Mouse (Mus musculus): ENCODE data around the gene Ift22.

The Ift22 gene

DNA sequence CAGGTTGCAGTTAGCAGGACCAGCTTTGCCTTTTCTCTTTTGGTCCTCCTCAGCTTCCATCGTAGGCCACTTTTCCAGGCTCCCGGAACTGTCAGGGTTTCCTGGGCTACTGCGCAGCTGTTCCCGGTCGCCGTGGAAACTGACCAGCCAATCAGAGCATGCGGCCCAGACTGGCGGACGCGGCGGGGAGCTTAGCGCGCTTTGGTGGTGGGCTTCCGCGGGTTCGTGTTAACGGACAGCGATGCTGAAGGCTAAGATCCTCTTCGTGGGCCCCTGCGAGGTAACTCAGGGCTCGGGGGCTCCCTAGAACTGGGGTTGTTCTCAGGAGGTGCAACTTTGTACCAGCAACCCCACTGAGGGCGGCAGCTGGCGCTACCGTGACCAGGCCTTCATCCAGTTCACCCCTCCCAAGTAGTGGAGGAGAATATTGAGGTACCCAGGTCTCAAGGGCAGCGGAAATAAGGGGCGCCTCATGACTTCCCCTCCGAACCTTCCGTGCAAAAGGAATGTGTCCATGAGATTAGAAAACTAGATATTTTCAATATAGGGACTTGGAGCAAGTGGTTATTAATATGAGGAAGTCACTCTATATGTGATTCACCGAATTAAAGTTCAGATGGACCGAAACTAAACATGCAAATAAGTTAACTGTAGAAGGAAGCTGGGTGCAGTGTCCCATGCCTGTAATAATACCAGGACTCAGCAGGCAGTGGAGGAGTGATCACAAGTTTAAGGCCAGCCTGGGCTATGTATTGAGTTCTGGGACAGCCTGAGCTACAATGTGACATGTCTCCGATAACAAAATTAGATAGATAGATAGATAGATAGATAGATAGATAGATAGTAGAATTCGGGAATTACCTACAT, at the start of gene Ift22:
TSS of gene Ift22 (plus strand) at position 160 of the 867 bp plus-strand sequence.
- DNase-seq (ENCODE audit: low spot score), result peak; percentile 91

DNA sequence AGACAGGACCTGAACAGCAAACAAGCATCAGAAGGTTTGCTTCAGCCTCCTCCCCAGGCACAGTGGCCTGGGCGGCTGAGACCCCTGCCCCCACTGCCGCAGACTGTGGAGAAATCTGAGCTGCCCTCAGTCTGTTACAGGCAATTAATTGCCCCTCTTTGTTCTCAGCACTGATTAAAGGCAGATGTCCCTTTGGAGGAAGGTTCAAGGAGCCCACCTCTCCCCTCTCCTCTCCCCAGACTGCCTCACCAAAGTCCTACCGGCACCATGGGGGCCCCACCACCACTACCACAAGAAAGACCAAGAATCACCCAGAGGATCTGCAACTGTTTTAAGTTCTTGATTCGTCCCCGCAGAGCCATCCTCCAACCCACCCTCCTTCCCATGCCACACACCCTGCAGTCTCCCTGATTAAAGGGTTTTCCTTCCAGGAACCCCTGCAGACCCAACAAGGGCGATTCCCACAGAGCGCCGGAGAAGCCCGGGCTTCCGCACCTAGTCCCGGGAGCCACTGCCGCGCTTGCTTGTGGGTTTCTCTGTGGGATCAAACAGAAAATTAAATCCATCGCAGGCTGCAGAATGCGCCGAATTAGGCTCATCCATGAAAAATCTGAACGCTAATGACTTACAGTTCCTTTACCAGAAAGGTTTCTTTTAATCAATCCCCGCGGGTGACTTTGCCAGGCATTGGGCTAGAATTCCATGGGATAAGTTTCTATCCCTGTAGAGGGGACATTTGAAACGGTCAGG, 46.6 kb upstream of the Ift22 start:
- no peak for DNase-seq (ENCODE audit: low spot score)

DNA sequence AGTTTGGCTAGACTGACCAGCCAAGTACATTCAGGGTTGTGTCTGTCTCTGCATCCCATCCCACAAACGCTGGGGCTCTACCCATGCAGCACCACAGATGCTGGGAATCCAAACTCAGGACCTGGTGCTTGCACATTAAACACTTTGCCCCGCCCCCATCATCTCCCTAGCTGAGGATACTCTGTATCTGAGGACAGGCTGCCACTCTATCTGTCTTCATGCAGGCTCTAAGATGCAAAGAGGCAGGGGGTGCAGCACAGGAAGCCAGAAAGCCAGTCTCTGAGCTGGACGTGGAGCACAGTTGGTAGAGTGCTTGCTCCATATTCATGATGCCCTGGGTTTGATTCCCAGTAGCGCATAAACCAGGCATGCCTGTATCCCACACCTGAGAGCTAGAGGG, 45.1 kb upstream of the Ift22 start:
- DNase-seq (ENCODE audit: low spot score), result no peak

DNA sequence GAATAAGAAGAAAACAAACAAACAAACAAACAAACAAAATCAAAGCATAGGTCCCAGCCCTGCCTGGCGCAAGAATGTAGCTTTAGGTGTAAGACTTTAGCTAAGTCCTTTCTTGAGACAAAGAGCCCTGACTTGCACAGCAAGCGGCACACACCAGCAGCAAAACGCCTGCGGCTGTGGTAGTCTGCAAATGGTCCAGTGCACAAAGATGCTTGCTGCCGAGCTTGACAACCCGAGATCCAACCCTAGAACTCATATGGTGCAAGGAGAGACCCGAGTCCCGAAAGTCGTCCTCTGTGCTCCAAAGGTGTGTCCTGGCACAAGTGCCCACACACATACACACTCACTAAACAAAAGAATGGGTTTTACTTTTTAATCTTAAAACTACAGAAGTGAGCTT, 44.7 kb upstream of the Ift22 start:
- no peak for DNase-seq (ENCODE audit: low spot score)

DNA sequence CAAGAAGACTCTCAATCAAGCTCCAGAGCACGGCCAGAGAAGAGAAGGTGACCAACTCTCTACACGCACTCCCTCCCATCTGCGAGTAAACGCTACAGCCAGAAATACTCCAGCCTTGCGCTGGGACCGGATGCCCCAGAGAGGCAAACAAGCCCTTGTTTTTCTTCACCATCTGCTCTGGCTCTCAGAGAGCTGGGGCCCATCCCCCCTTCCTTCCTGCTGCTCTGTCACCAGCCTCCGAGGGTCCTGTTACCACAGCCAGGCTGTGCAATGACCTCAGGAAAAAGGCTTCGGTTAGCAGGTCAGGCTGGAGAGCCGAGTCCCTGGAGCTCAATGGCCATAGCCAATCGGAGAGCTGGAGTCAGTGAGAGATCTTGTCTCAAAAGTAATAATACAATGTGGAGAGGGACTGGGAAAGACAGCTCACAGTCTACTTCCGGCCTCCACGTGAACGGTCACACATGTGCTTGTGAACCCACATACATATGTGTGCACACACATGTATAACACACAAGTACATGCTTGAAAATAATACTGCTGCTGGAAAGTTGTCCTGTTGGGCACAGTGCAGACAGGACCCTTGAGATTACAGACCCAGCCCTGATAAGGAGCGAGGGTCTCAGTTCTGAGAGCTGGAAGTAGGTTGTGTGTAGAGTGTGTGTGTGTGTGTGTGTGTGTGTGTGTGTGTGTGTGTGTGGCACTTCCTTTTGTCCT, 43.8 kb upstream of the Ift22 start:
- DNase-seq (ENCODE audit: low spot score), result no peak

DNA sequence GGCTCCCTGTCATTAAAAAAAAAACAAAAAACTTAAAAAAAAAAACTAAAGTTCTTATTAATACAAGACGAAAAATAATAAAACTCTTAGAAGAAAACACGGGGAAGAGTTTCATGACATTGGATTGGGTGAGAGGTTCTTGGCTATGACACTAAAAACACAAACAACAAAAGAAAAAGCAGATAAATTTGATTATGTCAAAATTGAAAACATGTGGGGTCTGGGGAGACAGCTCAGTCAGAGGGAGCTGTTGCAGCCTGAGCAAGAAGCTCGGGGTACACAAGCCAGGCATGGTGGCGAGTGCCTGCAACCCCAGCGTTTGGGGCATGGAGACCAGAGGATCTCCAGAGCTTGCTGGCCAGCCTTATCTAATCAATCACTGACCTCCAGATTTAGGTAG, 40.2 kb upstream of the Ift22 start:
- DNase-seq (ENCODE audit: low spot score), result no peak

DNA sequence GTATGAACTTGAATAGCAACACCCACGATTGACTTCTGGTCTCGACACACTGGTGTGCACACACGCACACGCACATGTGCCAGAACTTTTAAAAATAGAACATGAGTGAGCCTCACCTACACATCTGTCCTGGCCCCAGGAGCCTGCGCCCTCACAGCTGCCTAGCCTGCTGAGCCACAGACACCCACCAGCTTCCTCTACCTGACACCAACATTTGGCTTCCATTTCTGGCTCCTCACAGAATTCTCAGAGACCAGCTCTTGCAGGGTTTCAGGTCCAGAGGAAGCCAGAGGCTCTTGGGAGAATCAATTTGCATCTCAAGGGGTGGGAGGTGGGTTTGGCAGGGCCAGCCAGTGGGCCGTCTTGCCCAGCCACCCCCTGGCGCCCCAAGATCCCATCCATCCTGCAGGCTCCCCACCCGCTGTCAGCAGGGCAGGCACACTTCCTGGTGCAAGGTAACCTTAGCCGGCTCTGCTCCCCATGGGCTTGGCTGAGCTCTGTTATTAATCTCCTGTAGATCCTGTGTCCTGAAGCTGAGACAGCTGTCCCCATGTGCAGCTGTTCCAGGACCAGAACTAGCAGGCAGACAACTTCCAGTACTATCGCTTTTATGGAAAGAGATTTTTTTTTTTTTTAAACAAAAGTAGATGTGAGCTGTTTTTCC, 38.4 kb upstream of the Ift22 start:
- DNase-seq (ENCODE audit: low spot score), result no peak

DNA sequence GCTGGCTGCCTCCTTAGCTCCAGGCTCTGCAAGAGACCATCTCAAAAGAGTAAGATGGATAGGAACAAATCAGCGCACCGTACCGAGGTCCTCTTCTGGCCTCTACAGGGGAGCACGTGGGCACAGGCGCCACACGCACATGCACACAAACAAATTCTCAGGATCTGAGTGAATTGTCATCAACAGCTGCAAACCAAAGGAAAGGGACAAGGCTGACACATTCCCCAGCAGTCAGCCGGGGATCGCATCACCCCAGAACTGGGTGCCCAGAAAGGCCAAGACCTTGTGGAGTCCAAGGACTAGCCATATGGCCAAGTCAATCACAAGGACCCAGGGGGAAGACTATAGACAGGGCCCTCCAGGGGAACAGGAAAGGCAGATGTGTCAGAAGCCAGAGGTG, 35.5 kb upstream of the Ift22 start:
- no peak for DNase-seq (ENCODE audit: low spot score)

DNA sequence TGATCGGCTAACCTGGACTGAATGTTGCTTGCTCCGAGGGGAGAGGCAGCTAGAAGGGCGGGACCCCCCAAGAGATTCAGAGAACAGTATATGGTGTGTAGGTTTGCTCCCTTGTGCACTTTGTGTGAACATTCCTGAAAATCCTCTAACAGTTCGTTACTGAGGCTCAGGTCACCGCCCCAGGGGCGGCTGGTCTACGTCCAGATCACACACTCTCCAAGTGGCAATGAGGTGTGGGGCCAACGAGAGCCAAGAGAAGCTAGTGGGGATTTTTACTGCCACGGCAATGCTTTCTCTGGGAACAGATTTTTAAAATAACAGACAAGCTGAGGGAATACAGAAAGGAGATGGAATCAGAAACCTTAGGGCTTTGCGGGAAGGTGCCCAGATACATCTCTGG, 33.7 kb upstream of the Ift22 start:
- no peak for DNase-seq (ENCODE audit: low spot score)

DNA sequence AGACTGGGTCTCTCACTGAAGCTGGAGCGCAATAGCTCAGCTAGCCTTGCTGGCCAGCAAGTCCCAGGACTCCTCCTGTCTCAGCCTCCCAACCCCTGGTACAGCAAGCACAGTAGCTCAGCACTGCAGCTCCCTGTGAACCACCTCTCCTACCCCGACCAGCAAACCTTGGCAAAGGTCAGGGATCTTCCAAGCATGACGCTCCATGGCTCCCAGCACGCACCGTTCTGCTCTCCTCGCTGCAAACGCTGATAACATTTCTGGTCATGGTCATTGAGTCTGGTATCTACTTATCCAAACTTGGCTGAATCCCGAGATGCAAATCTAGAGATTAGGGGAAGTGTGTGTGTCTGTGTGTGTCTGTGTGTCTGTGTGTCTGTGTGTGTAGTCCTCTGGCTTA, 27.8 kb upstream of the Ift22 start:
- DNase-seq (ENCODE audit: low spot score), result no peak

DNA sequence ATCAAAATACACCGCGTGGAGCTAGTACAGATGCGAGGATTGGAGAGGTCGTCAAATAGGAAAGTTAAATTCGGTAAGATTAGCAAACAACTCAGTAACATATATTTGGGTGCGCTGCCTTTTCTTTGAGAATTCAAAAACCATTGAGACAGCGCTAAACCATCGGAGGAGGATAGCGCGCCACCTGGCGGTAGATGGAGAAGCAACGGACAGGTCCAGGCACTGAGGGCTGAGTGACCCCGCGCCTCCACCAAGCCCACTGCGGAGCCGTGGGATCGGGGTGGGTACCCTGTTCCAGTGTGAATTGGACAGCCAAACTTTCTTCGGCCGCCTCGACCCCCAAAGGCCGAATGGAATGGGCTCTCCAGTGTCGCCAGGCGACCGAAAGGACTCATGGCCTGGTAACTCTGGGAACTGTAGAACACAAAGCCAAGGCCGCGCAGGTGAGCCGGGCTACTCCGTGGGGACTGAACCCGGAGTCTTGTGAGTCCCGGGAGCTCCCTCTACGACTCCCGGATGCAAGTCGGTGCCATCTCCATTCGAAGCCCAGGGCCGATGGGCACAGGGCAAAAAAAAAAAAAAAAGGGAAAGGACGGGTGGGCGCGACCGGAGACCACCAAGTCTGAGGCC, 26.5 kb upstream of the Ift22 start:
- peak; percentile 76 for DNase-seq (ENCODE audit: low spot score)

DNA sequence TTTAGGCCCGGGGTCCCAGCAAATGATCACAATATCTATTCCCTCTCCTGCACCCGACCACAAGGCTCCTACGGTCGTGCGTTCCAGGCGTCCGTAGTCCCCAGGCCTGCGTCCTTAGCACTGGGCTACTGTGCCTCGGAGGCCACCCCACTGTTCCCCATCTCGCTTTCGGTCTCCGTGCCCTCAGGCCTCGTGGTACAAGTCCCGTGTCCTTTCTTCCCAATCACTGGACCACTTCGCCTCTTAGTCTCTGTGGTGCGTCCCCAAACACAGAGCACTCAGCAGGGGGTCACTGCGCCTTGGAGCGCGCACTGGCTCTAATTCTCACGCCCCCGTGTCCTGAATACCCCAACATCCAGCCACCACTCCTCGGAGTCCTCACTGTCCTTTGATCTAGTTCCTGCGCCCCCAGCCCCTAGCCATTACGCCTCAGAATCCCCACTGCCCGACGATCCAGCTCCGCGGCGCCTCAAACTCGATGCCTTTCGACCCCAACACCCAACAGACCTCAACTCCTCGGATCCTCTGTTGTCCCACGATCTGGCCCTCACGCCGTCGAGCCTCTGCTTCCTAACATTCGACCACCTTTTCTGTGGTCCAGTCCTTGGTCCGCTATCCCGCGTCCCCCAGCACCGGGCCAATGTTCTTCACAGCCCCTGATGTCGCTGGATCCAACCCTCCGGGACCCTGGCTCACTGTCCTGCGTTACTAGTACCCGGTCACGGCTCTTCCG, 25.7 kb upstream of the Ift22 start:
- no peak for DNase-seq (ENCODE audit: low spot score)

DNA sequence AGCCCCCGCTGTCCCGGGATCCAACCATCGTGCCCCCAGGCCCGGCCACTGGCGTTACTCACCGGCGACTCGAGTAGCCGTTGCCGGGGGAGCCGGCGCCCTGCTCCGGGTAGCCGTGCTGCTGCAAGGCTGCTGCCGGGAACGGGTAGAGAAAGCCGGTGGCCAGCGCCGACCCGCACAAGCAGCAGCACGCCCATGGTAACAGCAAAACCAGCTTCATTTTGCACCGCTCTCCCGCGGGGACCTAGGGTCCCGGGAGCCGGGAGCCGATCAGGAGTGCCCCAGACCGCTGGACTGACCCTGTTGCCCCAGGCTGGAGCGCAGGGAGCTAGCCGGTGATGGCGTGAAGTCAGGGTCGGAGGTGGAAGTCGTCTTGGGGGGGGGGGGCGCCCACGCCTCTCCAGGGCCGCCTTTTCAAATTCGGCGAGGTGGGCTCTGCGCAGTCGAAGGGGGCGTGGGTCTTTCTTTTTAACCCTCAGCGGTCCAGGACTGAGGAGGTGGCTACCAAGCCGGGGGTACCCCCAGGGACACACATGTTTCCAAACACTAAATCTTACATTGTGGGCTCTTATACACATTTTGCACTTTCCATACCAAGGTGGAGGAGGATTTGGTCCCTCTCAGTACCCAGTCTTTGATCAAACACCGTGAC, 25.0 kb upstream of the Ift22 start, which contains the start of gene Col26a1:
TSS of gene Col26a1 (minus strand) at position 422 of the 652 bp plus-strand sequence.
- DNase-seq (ENCODE audit: low spot score), result no peak

DNA sequence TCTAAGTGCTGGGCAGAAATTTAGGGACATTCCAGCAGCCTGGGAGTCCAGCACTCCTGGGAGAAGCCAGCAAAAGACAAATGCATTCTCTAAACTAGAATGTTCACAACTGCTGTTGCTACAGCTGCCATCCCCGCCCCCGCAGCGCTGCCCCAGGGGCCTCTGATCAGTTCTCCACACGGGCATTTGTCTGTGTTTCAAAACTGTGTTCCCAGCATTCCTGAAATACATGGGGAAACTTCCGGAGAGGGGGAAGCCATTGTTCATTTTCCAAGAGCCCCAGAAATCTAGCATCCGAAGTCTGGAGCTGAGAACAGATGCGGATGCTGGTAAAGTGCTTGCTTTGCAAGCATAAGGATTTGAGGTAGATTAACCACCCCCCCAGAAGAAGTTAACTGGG, 21.0 kb upstream of the Ift22 start:
- no peak for DNase-seq (ENCODE audit: low spot score)

DNA sequence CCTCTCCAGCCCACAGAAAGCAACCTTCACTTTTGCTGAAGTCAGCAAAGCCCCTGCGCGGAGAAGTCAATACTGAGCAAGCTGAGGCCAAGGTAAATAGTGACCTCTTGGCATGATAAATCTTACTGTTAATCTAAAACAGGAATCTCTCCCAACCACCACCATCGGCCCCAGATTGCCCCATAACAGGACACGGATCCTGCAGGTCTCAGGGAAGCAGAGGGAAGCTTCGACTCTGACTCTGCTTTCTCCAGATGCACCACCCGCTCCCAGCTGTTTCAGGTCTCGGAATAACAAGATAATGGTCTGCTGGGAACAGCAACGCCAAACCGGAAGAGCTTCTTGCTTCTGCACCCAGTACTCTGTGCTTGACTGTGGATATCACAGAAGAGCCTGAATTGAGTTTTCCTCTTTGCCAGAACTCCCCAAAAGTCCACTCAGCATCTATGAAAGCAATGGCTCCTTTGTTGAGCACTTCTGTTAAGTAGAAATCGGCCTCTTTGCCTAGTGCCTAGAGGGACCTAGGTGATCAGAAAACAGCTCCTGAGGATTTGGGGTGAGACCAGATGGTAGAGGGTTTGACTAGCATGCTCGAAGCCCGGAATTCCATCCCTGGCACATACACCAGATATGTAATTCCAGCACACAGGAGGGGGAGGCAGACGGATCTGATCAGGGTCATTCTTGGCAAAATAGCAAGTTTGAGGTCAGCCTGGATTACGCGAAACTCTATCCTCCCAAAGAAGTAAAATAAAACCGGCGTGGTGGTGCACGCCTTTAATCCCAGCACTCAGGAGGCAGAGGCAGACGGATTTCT, 19.2 kb upstream of the Ift22 start:
- DNase-seq (ENCODE audit: low spot score), result no peak

DNA sequence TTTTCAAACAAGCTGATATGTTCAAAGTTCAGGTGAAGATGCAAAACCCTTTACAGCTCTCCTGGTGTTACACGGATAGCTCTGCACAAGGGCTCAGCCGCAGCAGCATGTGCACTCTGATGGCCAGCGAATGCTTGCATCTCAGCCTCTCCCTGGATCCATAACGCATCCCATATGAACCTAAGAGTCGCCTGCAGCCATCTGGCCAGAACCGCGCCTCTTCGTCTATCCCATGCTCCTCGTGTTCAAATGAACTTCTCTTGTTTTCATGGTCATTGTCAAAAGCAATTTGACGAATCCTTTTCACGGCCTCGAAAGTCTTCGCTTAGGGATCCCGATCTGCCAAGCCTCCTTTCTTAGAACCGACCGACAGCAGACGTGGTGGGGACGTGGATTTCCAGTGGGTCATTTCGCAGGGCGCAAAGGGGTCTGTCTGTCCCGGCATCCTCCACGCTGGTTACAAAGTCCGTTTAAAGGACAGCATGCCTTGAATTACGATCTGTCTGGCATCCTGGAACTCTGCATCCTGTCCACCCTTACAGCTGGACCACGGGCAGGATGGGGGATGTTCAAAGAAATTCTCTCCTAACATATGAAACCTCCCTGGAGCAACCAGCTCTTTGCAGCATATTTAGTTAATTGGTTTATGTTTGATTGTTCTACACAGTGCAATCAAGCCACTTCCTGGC, 13.0 kb upstream of the Ift22 start:
- DNase-seq (ENCODE audit: low spot score), result no peak

DNA sequence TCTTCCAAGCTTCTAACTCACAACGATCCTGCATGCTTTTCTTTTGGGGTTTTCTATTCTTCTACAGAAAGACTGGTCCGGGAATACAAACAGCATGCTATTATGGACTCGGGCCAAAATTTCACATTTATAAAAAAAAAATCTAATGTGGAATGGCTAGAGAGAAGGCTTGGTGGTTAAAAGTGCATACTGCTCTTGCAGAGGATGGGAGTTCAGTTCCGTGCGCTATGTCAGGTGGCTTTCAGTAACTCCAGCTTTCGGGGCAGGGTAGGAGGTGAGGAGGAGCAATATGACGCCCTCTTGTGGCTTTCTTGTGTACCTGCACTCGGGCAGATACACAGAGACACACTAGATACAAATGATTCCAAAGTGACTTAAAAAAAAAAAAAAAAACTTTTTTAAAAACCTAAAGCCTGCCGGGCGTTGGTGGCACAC, 12.4 kb upstream of the Ift22 start:
- DNase-seq (ENCODE audit: low spot score), result no peak

DNA sequence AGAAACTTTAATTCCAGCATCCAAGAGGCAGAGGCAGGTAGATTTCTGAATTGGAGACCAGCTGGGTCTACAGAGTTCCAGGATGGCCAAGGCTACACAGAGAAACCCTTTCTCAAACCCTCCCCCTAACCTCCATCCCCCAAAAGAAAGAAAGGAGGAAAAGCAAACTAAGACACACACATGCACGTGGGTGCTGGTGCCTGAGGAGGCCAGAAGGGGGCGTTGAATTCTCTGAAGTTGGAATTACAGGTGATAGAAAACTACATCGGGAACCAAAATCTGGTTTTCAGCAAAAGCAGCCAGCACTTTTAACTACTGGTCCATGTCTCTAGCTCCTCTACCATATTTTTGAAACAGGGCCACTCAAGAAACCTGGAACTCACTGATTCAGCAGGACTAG, 3.3 kb upstream of the Ift22 start:
- no peak for DNase-seq (ENCODE audit: low spot score)

DNA sequence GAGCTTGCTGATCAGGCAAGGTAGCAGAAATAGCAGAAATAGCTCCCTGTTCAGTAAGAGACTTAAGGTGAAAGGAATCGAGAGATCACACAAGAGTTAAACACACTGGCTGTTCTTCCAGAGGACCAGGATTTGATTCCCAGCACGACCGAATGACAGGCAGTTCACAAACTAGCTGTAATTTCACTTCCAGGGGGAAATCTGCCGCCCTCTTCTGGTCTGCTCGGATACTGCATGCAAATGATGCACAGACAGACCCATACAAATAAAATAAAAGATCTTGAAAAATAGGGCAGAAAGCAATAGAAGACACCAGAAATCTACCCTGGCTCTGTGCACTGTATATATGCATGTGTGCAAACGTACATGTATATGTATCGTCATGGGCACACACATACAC, 2.3 kb upstream of the Ift22 start:
- no peak for DNase-seq (ENCODE audit: low spot score)
